Mouse (Mus musculus): ENCODE measurements around the gene Snap25.

DNA sequence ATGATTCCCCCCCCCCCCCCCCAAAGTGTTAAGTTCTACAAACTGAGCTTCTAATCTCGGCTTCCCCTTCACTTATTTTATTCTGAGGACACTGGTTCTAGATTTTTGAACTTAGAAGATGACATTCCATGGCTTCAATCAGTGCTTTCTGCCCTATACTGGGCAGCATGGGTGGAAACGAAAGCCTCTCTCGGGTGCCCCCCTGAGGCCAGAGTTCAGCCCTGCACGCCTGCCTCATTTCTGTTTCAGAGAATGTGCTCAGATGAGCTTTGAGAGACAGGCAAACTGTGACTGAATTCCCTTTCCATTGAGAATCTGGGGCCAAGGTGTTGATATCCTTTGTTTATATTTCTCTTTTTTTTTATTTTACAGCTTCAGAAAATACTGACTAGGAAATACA lies 7.0 kb downstream of the Snap25 start:
- TF ChIP-seq ZNF384 (IDR thresholded peaks at IDR 0.05; ENCODE audit: low read depth, low read length) (no peak), ZC3H11A (IDR thresholded peaks at IDR 0.05; ENCODE audit: borderline replicate concordance, low read depth, low read length) (peak; percentile 38; the same call in 1 of the 2 replicates), CHD2 (IDR thresholded peaks at IDR 0.05; ENCODE audit: low read depth, low read length) (no peak)
